Mouse (Mus musculus) kidney, adult 2 months (tissue): ENCODE measurements around the gene Scn1b. TPM values are rescaled to one million over a fixed set of nuclear protein-coding genes. Genes with fewer than 3 reads are reported as not detected.
A peak's percentile ranks its signal among the peaks of the same experiment; 100 is the strongest.

Source experiments
- DNase-seq: peaks from one replicate; pipeline ENCODE4 v3.0.0; 2021
- H3K27ac ChIP-seq: fragments of 200-500 bp; 2 replicates; pipeline ENCODE4 v1.5.1; 2012; ENCODE audit warnings: low read depth, low read length, control low read depth, inconsistent platforms; ENCODE audit not compliant: insufficient read depth
- H3K27me3 ChIP-seq: fragments of 200-500 bp; replicated peaks from 2 replicates; pipeline ENCODE4 v1.6.1; 2012; ENCODE audit warnings: mild to moderate bottlenecking, moderate library complexity, low read length, inconsistent platforms; ENCODE audit not compliant: control insufficient read depth, insufficient read depth
- H3K36me3 ChIP-seq: fragments of 200-500 bp; 2 replicates; pipeline ENCODE4 v1.6.1; 2012; ENCODE audit warnings: mild to moderate bottlenecking, moderate library complexity, low read length, inconsistent platforms; ENCODE audit not compliant: control insufficient read depth, insufficient read depth
- H3K4me1 ChIP-seq: fragments of 200-500 bp; 2 replicates; pipeline ENCODE4 v1.6.1; 2011; ENCODE audit warnings: low read length; ENCODE audit not compliant: control insufficient read depth, insufficient read depth
- H3K4me3 ChIP-seq: fragments of 200-500 bp; 2 replicates; pipeline ENCODE4 v1.5.1; 2011; ENCODE audit warnings: mild to moderate bottlenecking, low read depth, low read length, control low read depth; ENCODE audit not compliant: insufficient read depth
- CTCF ChIP-seq: fragments of 200-500 bp; conservative IDR thresholded peaks from 2 replicates; pipeline ENCODE4 v1.5.1; 2011; ENCODE audit warnings: low read depth, mild to moderate bottlenecking, control low read depth, low read length, moderate library complexity, mixed read lengths; ENCODE audit not compliant: insufficient read depth, insufficient read length
- POLR2A ChIP-seq: fragments of 200-500 bp; IDR thresholded peaks from one replicate; pipeline ENCODE4 v1.6.1; 2011; ENCODE audit warnings: low read depth, low read length, control low read depth
- WGBS: fragments of 180-500 bp; shearing (Covaris S2); methylation state at CpG from one replicate; pipeline ENCODE4 v1.1.7; 2018; 5-methylcytosine and 5-hydroxymethylcytosine counted together
- polyA plus RNA-seq: library from polyadenylated mRNA; depleted of rRNA; stranded (reverse); fragments of >200 nt; gene quantifications from 2 replicates; pipeline ENCODE4 v1.2.3, GENCODE M21; 2012

Gene Scn1b
- polyA plus RNA-seq, 1 experiment, result 27.9 TPM

- Histone ChIP-seq H3K4me1 (peaks cover 11% of the 10 kb centered on the region), H3K4me3 (no peak within 1 kb of the TSS), H3K27ac (peak within 1 kb of the TSS; percentile 79), H3K36me3 (no peaks in the 10 kb centered on the region), H3K27me3 (no peaks in the 10 kb centered on the region)
- TF ChIP-seq POLR2A (no peak), CTCF (no peak)
- 57% methylated on average over 5 of the region's 5 CpGs for WGBS
- DNase-seq, result peak; percentile 77
Observed at GRCm38 (mm10) chr7:31155296-31156033, 28.7 kb upstream of the Scn1b start, which contains the start of gene Gramd1a. Gene Gramd1a, minus strand, starts transcription at chr7:31155896.

GRCm38 (mm10) chr7:31153536-31154320, 26.9 kb upstream of the Scn1b start:
- Histone ChIP-seq H3K27ac (no peak overlapping the region), H3K27me3 (no peaks in the 10 kb centered on the region), H3K4me1 (peaks cover 14% of the 10 kb centered on the region), H3K36me3 (no peaks in the 10 kb centered on the region), H3K4me3 (no peak overlapping the region)
- no peak for TF ChIP-seq POLR2A
- WGBS, result 89% methylated on average over 6 of the region's 6 CpGs
- DNase-seq, result no peak

GRCm38 (mm10) chr7:31151301-31152241, 24.8 kb upstream of the Scn1b start:
- 12% methylated on average over 23 of the region's 23 CpGs for WGBS
- Histone ChIP-seq H3K27me3 (no peaks in the 10 kb centered on the region), H3K4me3 (peak overlapping the region; percentile 98), H3K36me3 (no peaks in the 10 kb centered on the region), H3K4me1 (peaks cover 17% of the 10 kb centered on the region), H3K27ac (peak overlapping the region; percentile 95)
- TF ChIP-seq POLR2A (peak; percentile 17), CTCF (no peak)
- peak; percentile 71 for DNase-seq

- H3K36me3 ChIP-seq, result no peaks in the 10 kb centered on the region
- peak; percentile 93 for DNase-seq
- TF ChIP-seq POLR2A (no peak), CTCF (no peak)
- no peaks in the 10 kb centered on the region for H3K27me3 ChIP-seq
- H3K4me1 ChIP-seq, result peaks cover 14% of the 10 kb centered on the region
- WGBS, result 1% methylated on average over 63 of the region's 63 CpGs
- peak overlapping the region; percentile 98 for H3K4me3 ChIP-seq
- H3K27ac ChIP-seq, result peak overlapping the region; percentile 95
Observed at GRCm38 (mm10) chr7:31150566-31151300, 23.9 kb upstream of the Scn1b start.

GRCm38 (mm10) chr7:31149751-31150565, 23.2 kb upstream of the Scn1b start:
- 11% methylated on average over 20 of the region's 20 CpGs for WGBS
- Histone ChIP-seq H3K27me3 (no peaks in the 10 kb centered on the region), H3K36me3 (no peaks in the 10 kb centered on the region), H3K4me1 (peaks cover 12% of the 10 kb centered on the region), H3K27ac (no peak overlapping the region), H3K4me3 (peak overlapping the region; percentile 98)
- TF ChIP-seq POLR2A (no peak), CTCF (no peak)
- no peak for DNase-seq

DNA sequence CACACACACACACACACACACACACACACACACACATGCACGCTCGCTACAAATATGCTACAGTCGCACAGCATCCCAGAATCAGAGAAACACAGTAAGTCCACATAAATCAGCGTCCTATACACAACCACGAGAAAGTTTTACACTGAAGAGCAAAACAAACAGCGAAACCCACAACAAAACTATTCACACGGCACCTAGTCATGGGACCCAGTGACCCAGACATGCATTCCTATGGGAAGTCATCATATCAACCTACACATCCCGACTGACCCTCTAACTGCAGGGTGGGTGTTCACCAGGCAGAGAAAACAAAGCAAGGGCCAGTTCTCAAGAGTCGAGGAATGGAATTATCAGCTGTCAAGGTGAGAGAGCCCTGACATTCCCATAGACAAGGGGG, 22.5 kb upstream of the Scn1b start:
- no peak for TF ChIP-seq CTCF
- TF ChIP-seq POLR2A, result no peak
- Histone ChIP-seq H3K36me3 (no peaks in the 10 kb centered on the region), H3K4me3 (peak overlapping the region; percentile 29; the same call in 1 of the 2 replicates), H3K27ac (no peak overlapping the region), H3K4me1 (peaks cover 12% of the 10 kb centered on the region), H3K27me3 (no peaks in the 10 kb centered on the region)
- WGBS, result 38% methylated on average over 9 of the region's 9 CpGs
- DNase-seq, result no peak
